Mouse (Mus musculus): ENCODE results near the gene Actr1a.

DNA sequence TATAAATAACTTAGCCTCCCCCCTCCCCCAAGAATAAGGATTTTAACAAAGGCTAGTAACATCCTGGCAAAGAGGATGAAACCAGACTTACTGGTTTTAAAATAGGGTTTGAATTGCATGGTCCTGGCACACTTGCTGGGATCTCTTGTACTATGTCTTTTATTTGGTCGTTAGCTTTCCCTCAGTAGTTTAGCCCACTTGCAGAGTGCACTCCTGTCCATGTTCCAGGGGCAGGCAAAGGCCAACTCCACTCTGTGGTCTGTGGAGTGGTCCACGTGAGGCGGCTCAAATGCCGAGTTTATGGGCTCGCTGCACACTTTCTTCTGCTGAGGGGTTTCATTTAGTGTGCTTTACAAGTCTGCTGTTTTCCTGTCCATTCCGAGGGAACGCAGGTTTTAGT, 4.3 kb upstream of the Actr1a start:
- TF ChIP-seq GATA1 (IDR thresholded peaks at IDR 0.05; ENCODE audit: borderline replicate concordance, low read length), result no peak
- no peak for TF ChIP-seq FLI1 (IDR thresholded peaks at IDR 0.05; ENCODE audit: low read length)
